ENCODE assay signal across 8 mouse cellular contexts in the genomic region with DNA sequence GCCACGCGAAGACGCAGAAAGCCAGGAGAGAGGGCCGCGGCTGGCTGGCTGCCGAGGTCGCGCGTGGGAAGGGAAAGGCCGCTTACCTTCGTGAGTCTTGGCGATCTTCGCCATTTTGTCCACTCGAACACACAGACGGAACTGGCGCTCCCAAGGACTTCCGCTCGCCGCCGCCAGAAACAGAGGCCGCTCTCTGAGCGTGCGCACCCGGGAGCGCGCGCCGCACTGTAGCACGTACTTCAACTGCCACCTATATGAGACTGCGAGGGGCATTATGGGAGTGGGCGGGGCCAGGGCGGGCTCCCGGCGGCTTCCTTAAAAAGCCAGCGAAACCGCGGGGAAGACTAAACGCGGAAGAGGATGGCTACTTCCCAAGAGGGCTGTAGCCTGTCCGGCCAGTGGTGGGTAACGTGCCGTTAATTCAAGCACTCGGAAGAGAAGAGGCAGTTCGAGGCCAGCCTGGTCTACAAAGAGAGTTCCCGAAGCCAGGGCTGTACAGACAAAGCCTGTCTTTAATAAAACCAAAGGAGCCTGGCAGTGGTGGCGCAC. TPM values are rescaled to one million over a fixed set of nuclear protein-coding genes. Genes with fewer than 3 reads are reported as not detected.
DNase-seq lines count a peak whose midpoint lies in the region; ATAC-seq and TF ChIP-seq lines count a peak whose summit lies in the region.

A gene (minus strand): TSS at position 229 of the 549 bp plus-strand sequence.

- H3K4me2 ChIP-seq in lung, postnatal 0 days (replicated peaks; ENCODE audit: low read depth, low read length) = peak within 1 kb of the TSS; percentile 56

- peak within 1 kb of the TSS; percentile 99 for H3K27ac ChIP-seq in hindbrain, embryonic 10.5 days
- H3K27ac ChIP-seq in lung, postnatal 0 days (ENCODE audit: low read length) = peak within 1 kb of the TSS; percentile 96

- no peak for TF ChIP-seq CTCF in lung, postnatal 0 days (IDR thresholded peaks at IDR 0.05)

- H3K27me3 ChIP-seq in hindbrain, embryonic 10.5 days (ENCODE audit: insufficient read depth, poor library complexity, severe bottlenecking) = no peaks in the 10 kb centered on the region
- no peaks in the 10 kb centered on the region for H3K27me3 ChIP-seq in lung, postnatal 0 days (replicated peaks; ENCODE audit: insufficient read depth, low read length)

- H3K9ac ChIP-seq in lung, postnatal 0 days (replicated peaks; ENCODE audit: low read depth) = peak within 1 kb of the TSS; percentile 99

- ATAC-seq in frontal cortex, adult (ENCODE audit: low TSS enrichment) = peak; percentile 99
- peak; percentile 99 for ATAC-seq in lung, postnatal 0 days

- peaks cover 11% of the 10 kb centered on the region for H3K4me1 ChIP-seq in hindbrain, embryonic 10.5 days (replicated peaks)
- H3K4me1 ChIP-seq in lung, postnatal 0 days (ENCODE audit: insufficient read depth, low read depth, low read length) = peaks cover 9% of the 10 kb centered on the region; the same call in 1 of the 2 replicates

- DNase-seq in MN1 (ENCODE audit: low spot score) = peak; percentile 95
- peak; percentile 95 for DNase-seq in cerebellum, adult 9-10 months
- peak; percentile 97 for DNase-seq in hindbrain, embryonic 10.5 days (ENCODE audit: low spot score)
- peak; percentile 97 for DNase-seq in layer of hippocampus, adult 9-11 months
- DNase-seq in lung, postnatal 0 days (ENCODE audit: low spot score) = peak; percentile 98
- peak; percentile 85 for DNase-seq in ovary, postnatal 14 days (ENCODE audit: low spot score)
- peak; percentile 96 for DNase-seq in thymus, postnatal 14 days

- H3K4me3 ChIP-seq in hindbrain, embryonic 10.5 days = peak within 1 kb of the TSS; percentile 93
- peak within 1 kb of the TSS; percentile 94 for H3K4me3 ChIP-seq in lung, postnatal 0 days (ENCODE audit: low read depth, low read length)

- no peak for TF ChIP-seq EP300 in lung, postnatal 0 days (IDR thresholded peaks at IDR 0.05)

- H3K36me3 ChIP-seq in hindbrain, embryonic 10.5 days = peaks cover 28% of the 10 kb centered on the region
- no peaks in the 10 kb centered on the region for H3K36me3 ChIP-seq in lung, postnatal 0 days (ENCODE audit: insufficient read depth, low read length)

- WGBS in hindbrain, embryonic 10.5 days = 2% methylated on average over 46 of the region's 46 CpGs
- 2% methylated on average over 45 of the region's 46 CpGs for WGBS in lung, postnatal 0 days

- no peaks in the 10 kb centered on the region for H3K9me3 ChIP-seq in hindbrain, embryonic 10.5 days
- H3K9me3 ChIP-seq in lung, postnatal 0 days (ENCODE audit: low read length) = no peaks in the 10 kb centered on the region

RNA-seq across cellular contexts. Expression of the gene that starts here (rescaled TPM):
- polyA plus RNA-seq in hindbrain, embryonic 10.5 days (2016; fragmentation: Nextera tagmentation; extraction: Ambion mirVana) = 206 and 272 TPM in 2 replicates
- polyA plus RNA-seq in lung, postnatal 0 days (2015; fragmentation: Nextera tagmentation; extraction: Ambion mirVana) = 212 and 219 TPM in 2 replicates

Comparison
In these comparisons a context has a peak if more than half of its experiments do, and no peak if none do; other contexts are left out.
1. Peak in every context shown above with its lines: DNase-seq, ATAC-seq, H3K4me3 ChIP-seq and H3K27ac ChIP-seq.